Mouse (Mus musculus) testis, adult 2 months (tissue): ENCODE data around the gene Nudc.

Source experiments
- CTCF ChIP-seq: fragments of 200-500 bp; IDR thresholded peaks from 2 replicates; pipeline ENCODE4 v1.5.1; 2012; ENCODE audit warnings: low read depth, mild to moderate bottlenecking, inconsistent platforms, low read length, moderate library complexity; ENCODE audit not compliant: control insufficient read depth, insufficient read depth, insufficient replicate concordance
- POLR2A ChIP-seq: fragments of 200-500 bp; IDR thresholded peaks from 2 replicates; pipeline ENCODE4 v1.6.1; 2012; ENCODE audit warnings: low read depth, mild to moderate bottlenecking, inconsistent platforms, low read length, moderate library complexity; ENCODE audit not compliant: control insufficient read depth

- TF ChIP-seq POLR2A (no peak), CTCF (no peak)
These were observed 7.9 kb upstream of the Nudc start for GRCm38 (mm10) chr4:133553448-133554330.
